Mouse (Mus musculus) neural tube, embryonic 14.5 days (tissue): ENCODE data around the gene Adamtsl2. TPM values are rescaled to one million over a fixed set of nuclear protein-coding genes. Genes with fewer than 3 reads are reported as not detected.

Experiments used
- ATAC-seq: fragments of 200-750 bp; cut with Nextera tagmentation; 2 replicates; pipeline ENCODE4 v1.8.0; 2017; ENCODE audit warnings: low read depth, mild to moderate bottlenecking, moderate TSS enrichment, moderate library complexity
- H3K27ac ChIP-seq: fragments of 300-500 bp; sonication (generic); 2 replicates; pipeline ENCODE4 v1.5.1; 2014; ENCODE audit warnings: low read depth, mild to moderate bottlenecking, control low read depth, low read length, moderate library complexity, mixed read lengths
- H3K27me3 ChIP-seq: fragments of 300-500 bp; sonication (generic); 2 replicates; pipeline ENCODE4 v1.6.1; 2014; ENCODE audit warnings: low read length; ENCODE audit not compliant: control insufficient read depth, insufficient read depth
- H3K36me3 ChIP-seq: fragments of 300-500 bp; sonication (generic); 2 replicates; pipeline ENCODE4 v1.6.1; 2014; ENCODE audit warnings: low read length, mixed read lengths; ENCODE audit not compliant: control insufficient read depth, insufficient read depth
- H3K4me1 ChIP-seq: fragments of 300-500 bp; sonication (generic); 2 replicates; pipeline ENCODE4 v1.6.1; 2014; ENCODE audit warnings: low read length; ENCODE audit not compliant: control insufficient read depth, insufficient read depth
- H3K4me2 ChIP-seq: fragments of 300-500 bp; sonication (generic); 2 replicates; pipeline ENCODE4 v1.6.1; 2014; ENCODE audit warnings: mild to moderate bottlenecking, low read depth, low read length, control low read depth
- H3K4me3 ChIP-seq: fragments of 300-500 bp; sonication (generic); 2 replicates; pipeline ENCODE4 v1.5.1; 2014; ENCODE audit warnings: low read depth, low read length, control low read depth, mixed read lengths
- H3K9ac ChIP-seq: fragments of 300-500 bp; sonication (generic); replicated peaks from 2 replicates; pipeline ENCODE4 v1.6.1; 2014; ENCODE audit warnings: low read depth, mild to moderate bottlenecking, control low read depth, low read length, mixed read lengths
- H3K9me3 ChIP-seq: fragments of 300-500 bp; sonication (generic); 2 replicates; pipeline ENCODE4 v1.6.1; 2016; ENCODE audit warnings: low read length; ENCODE audit not compliant: control insufficient read depth
- WGBS: fragments of 180-500 bp; shearing (Covaris S2); extraction: QIAGEN DNeasy Blood & Tissue Kit; methylation state at CpG from one replicate; pipeline ENCODE4 v1.1.7; 2014; 5-methylcytosine and 5-hydroxymethylcytosine counted together
- polyA plus RNA-seq: library from polyadenylated mRNA; unstranded; fragments of >200 nt; fragmentation: Nextera tagmentation; extraction: Ambion mirVana; gene quantifications from 2 replicates; pipeline ENCODE4 v1.2.1, GENCODE M21; 2014

Gene Adamtsl2
- polyA plus RNA-seq, 1 experiment from 2014 or later: 5.9 TPM

GRCm38 (mm10) chr2:27070247-27070813 lies 8.8 kb upstream of the Adamtsl2 start:
- H3K4me1 ChIP-seq: no peaks in the 10 kb centered on the region
- 79% methylated on average over 2 of the region's 2 CpGs for WGBS
- H3K9ac ChIP-seq: no peak overlapping the region
- no peak overlapping the region for H3K27ac ChIP-seq
- no peaks in the 10 kb centered on the region for H3K9me3 ChIP-seq
- H3K27me3 ChIP-seq: no peaks in the 10 kb centered on the region
- no peak for ATAC-seq
- H3K36me3 ChIP-seq: no peaks in the 10 kb centered on the region
- no peak overlapping the region for H3K4me3 ChIP-seq
- H3K4me2 ChIP-seq: no peak overlapping the region

- H3K9ac ChIP-seq: no peak overlapping the region
- no peaks in the 10 kb centered on the region for H3K9me3 ChIP-seq
- H3K27me3 ChIP-seq: no peaks in the 10 kb centered on the region
- no peak overlapping the region for H3K4me3 ChIP-seq
- WGBS: 28% methylated on average over 4 of the region's 4 CpGs
- ATAC-seq: peak; percentile 54; the same call in 1 of the 2 replicates
- H3K36me3 ChIP-seq: no peaks in the 10 kb centered on the region
- no peak overlapping the region for H3K27ac ChIP-seq
- H3K4me2 ChIP-seq: no peak overlapping the region
- H3K4me1 ChIP-seq: no peaks in the 10 kb centered on the region
These were observed 8.0 kb upstream of the Adamtsl2 start for GRCm38 (mm10) chr2:27071137-27071536.

- Histone ChIP-seq H3K27me3 (no peaks in the 10 kb centered on the region), H3K4me2 (no peak within 1 kb of the TSS), H3K27ac (no peak within 1 kb of the TSS), H3K9me3 (no peaks in the 10 kb centered on the region), H3K36me3 (no peaks in the 10 kb centered on the region), H3K4me3 (no peak within 1 kb of the TSS), H3K4me1 (no peaks in the 10 kb centered on the region), H3K9ac (no peak within 1 kb of the TSS)
- no peak for ATAC-seq
- WGBS: 78% methylated on average over 2 of the region's 2 CpGs
These were observed 7.2 kb upstream of the Adamtsl2 start, which contains the start of gene Mymk for GRCm38 (mm10) chr2:27071978-27072377. Gene Mymk, minus strand, starts transcription at chr2:27072179.

- H3K36me3 ChIP-seq: no peaks in the 10 kb centered on the region
- no peaks in the 10 kb centered on the region for H3K27me3 ChIP-seq
- no peak overlapping the region for H3K4me3 ChIP-seq
- no peak for ATAC-seq
- no peaks in the 10 kb centered on the region for H3K9me3 ChIP-seq
- WGBS: 82% methylated on average over 4 of the region's 4 CpGs
- H3K4me1 ChIP-seq: peaks cover 2% of the 10 kb centered on the region
- H3K4me2 ChIP-seq: no peak overlapping the region
- H3K27ac ChIP-seq: no peak overlapping the region
- no peak overlapping the region for H3K9ac ChIP-seq
These were observed 5.8 kb upstream of the Adamtsl2 start for GRCm38 (mm10) chr2:27073407-27073806.

GRCm38 (mm10) chr2:27074804-27075203 lies 4.4 kb upstream of the Adamtsl2 start:
- H3K27ac ChIP-seq: no peak overlapping the region
- H3K4me1 ChIP-seq: peaks cover 15% of the 10 kb centered on the region
- H3K36me3 ChIP-seq: no peaks in the 10 kb centered on the region
- H3K4me3 ChIP-seq: no peak overlapping the region
- H3K9me3 ChIP-seq: no peaks in the 10 kb centered on the region
- no peak for ATAC-seq
- no peaks in the 10 kb centered on the region for H3K27me3 ChIP-seq
- no peak overlapping the region for H3K9ac ChIP-seq
- WGBS: 76% methylated on average over 4 of the region's 4 CpGs
- no peak overlapping the region for H3K4me2 ChIP-seq

GRCm38 (mm10) chr2:27075485-27075884 lies 3.7 kb upstream of the Adamtsl2 start:
- no peak overlapping the region for H3K4me3 ChIP-seq
- H3K4me1 ChIP-seq: peaks cover 18% of the 10 kb centered on the region
- H3K27ac ChIP-seq: no peak overlapping the region
- H3K9me3 ChIP-seq: no peaks in the 10 kb centered on the region
- H3K9ac ChIP-seq: no peak overlapping the region
- no peak overlapping the region for H3K4me2 ChIP-seq
- no peaks in the 10 kb centered on the region for H3K27me3 ChIP-seq
- no peaks in the 10 kb centered on the region for H3K36me3 ChIP-seq
- 63% methylated on average over 3 of the region's 3 CpGs for WGBS
- no peak for ATAC-seq

- no peaks in the 10 kb centered on the region for H3K27me3 ChIP-seq
- H3K4me3 ChIP-seq: no peak overlapping the region
- H3K36me3 ChIP-seq: no peaks in the 10 kb centered on the region
- WGBS: 72% methylated on average over 10 of the region's 10 CpGs
- ATAC-seq: no peak
- no peaks in the 10 kb centered on the region for H3K9me3 ChIP-seq
- no peak overlapping the region for H3K27ac ChIP-seq
- no peak overlapping the region for H3K9ac ChIP-seq
- no peak overlapping the region for H3K4me2 ChIP-seq
- peaks cover 18% of the 10 kb centered on the region for H3K4me1 ChIP-seq
These were observed 1.4 kb upstream of the Adamtsl2 start for GRCm38 (mm10) chr2:27077655-27078244.

GRCm38 (mm10) chr2:27078312-27078711 lies 867 bp upstream of the Adamtsl2 start:
- 47% methylated on average over 2 of the region's 2 CpGs for WGBS
- Histone ChIP-seq H3K9ac (no peak overlapping the region), H3K4me3 (no peak overlapping the region), H3K4me1 (peaks cover 18% of the 10 kb centered on the region), H3K27me3 (no peaks in the 10 kb centered on the region), H3K36me3 (no peaks in the 10 kb centered on the region), H3K27ac (no peak overlapping the region), H3K9me3 (no peaks in the 10 kb centered on the region), H3K4me2 (no peak overlapping the region)
- no peak for ATAC-seq

- Histone ChIP-seq H3K9me3 (no peaks in the 10 kb centered on the region), H3K4me3 (no peak overlapping the region), H3K36me3 (no peaks in the 10 kb centered on the region), H3K27me3 (no peaks in the 10 kb centered on the region), H3K4me2 (peak overlapping the region; percentile 14; the same call in 1 of the 2 replicates), H3K9ac (no peak overlapping the region), H3K27ac (peak overlapping the region; percentile 39; the same call in 1 of the 2 replicates), H3K4me1 (peaks cover 18% of the 10 kb centered on the region)
- WGBS: 59% methylated on average over 2 of the region's 2 CpGs
- peak; percentile 50; the same call in 1 of the 2 replicates for ATAC-seq
These were observed 470 bp downstream of the Adamtsl2 start for GRCm38 (mm10) chr2:27079649-27080048.
